Mouse (Mus musculus) G1E (cell line): Measurements from ENCODE around the gene Vwa3b. TPM values are rescaled to one million over a fixed set of nuclear protein-coding genes. Genes with fewer than 3 reads are reported as not detected.

Experiments used
- ATAC-seq: 2 replicates; pipeline ENCODE4 v1.8.0; 2016; ENCODE audit warnings: mild to moderate bottlenecking; ENCODE audit not compliant: insufficient number of reproducible peaks, poor library complexity, low FRiP score, severe bottlenecking; ENCODE audit errors: extremely low read depth
- DNase-seq: peaks from one replicate; pipeline ENCODE4 v3.0.0; 2012; ENCODE audit warnings: low spot score
- H3K27me3 ChIP-seq: 2 replicates; pipeline ENCODE4 v1.6.1; 2012; ENCODE audit warnings: mild to moderate bottlenecking, low read length, inconsistent platforms; ENCODE audit not compliant: insufficient read depth
- H3K36me3 ChIP-seq: replicated peaks from 2 replicates; pipeline ENCODE3; 2012; ENCODE audit warnings: mild to moderate bottlenecking, inconsistent platforms
- H3K4me1 ChIP-seq: 2 replicates; pipeline ENCODE4 v1.6.1; 2012; ENCODE audit warnings: low read depth, low read length, inconsistent platforms, mixed read lengths; ENCODE audit not compliant: insufficient read depth
- H3K4me3 ChIP-seq: 2 replicates; pipeline ENCODE4 v1.5.1; 2012; ENCODE audit warnings: low read depth, mild to moderate bottlenecking, inconsistent platforms, low read length, moderate library complexity, mixed read lengths
- H3K9me3 ChIP-seq: replicated peaks from 2 replicates; pipeline ENCODE4 v1.6.1; 2012; ENCODE audit warnings: inconsistent platforms
- CTCF ChIP-seq: IDR thresholded peaks from 2 replicates; pipeline ENCODE4 v1.5.1; 2012; ENCODE audit warnings: low read depth, low read length, inconsistent platforms, mixed read lengths
- GATA1 ChIP-seq: IDR thresholded peaks from 2 replicates; pipeline ENCODE4 v1.6.1; 2012; ENCODE audit warnings: borderline replicate concordance, low read length, inconsistent platforms, mixed read lengths
- GATA2 ChIP-seq: IDR thresholded peaks from 2 replicates; pipeline ENCODE4 v1.6.1; 2012; ENCODE audit warnings: low read depth, low read length, inconsistent platforms, borderline replicate concordance
- POLR2AphosphoS5 ChIP-seq: IDR thresholded peaks from 2 replicates; pipeline ENCODE4 v1.6.1; 2012; ENCODE audit warnings: low read depth, low read length, inconsistent platforms; ENCODE audit not compliant: insufficient replicate concordance
- TAL1 ChIP-seq: conservative IDR thresholded peaks from 2 replicates; pipeline ENCODE4 v1.6.1; 2012; ENCODE audit warnings: low read depth, low read length, inconsistent platforms, mixed read lengths
- polyA plus RNA-seq: library from polyadenylated mRNA; stranded (reverse); fragments of >175 nt; gene quantifications from 2 replicates; pipeline ENCODE4 v1.2.3, GENCODE M21; 2012
- total RNA-seq, 2 experiments: library from RNA; stranded (forward) in 1 of 2; stranded (reverse) in 1 of 2; fragments of 200-1000 nt in 1 of 2; fragments of >200 nt in 1 of 2; fragmentation: Nextera tagmentation in 1 of 2; gene quantifications; 2 replicates each; pipeline ENCODE4 v1.2.3; 2014 to 2017

The Vwa3b gene
- total and polyA plus RNA-seq, 3 experiments: 0.49 TPM; not detected in 2

- Histone ChIP-seq H3K4me3 (no peak overlapping the region), H3K36me3 (no peaks in the 10 kb centered on the region), H3K4me1 (no peaks in the 10 kb centered on the region), H3K27me3 (peaks cover 19% of the 10 kb centered on the region), H3K9me3 (no peaks in the 10 kb centered on the region)
- DNase-seq: no peak
- TF ChIP-seq CTCF: no peak
- no peak for TF ChIP-seq GATA2
- no peak for TF ChIP-seq POLR2AphosphoS5
- no peak for TF ChIP-seq TAL1
- TF ChIP-seq GATA1: no peak
- ATAC-seq: no peak
Measured at GRCm38 (mm10) chr1:37124696-37125349, 98.4 kb downstream of the Vwa3b start.

GRCm38 (mm10) chr1:37130012-37130570 is 103.7 kb downstream of the Vwa3b start:
- no peak overlapping the region for H3K4me3 ChIP-seq
- H3K27me3 ChIP-seq: peaks cover 21% of the 10 kb centered on the region
- DNase-seq: no peak
- TF ChIP-seq POLR2AphosphoS5 (no peak), GATA1 (no peak), GATA2 (no peak), TAL1 (no peak), CTCF (no peak)
- H3K4me1 ChIP-seq: no peaks in the 10 kb centered on the region; the same call in 1 of the 2 replicates
- H3K36me3 ChIP-seq: no peaks in the 10 kb centered on the region
- no peak for ATAC-seq
- no peaks in the 10 kb centered on the region for H3K9me3 ChIP-seq

DNA sequence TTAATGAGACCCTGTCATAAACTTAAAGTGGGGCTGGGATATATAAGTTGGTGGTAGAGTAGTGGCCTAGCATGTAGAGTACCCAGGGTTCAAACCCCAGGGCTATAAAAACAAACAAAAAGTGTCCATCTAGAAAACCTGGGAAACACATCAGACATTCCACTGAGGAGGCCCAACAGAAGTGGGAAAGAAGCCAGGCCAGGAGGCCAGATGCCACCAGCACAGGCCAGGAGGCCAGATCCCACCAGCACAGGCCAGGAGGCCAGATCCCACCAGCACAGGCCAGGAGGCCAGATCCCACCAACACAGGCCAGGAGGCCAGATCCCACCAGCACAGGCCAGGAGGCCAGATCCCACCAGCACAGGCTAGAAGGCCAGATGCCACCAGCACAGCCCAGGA is 104.8 kb downstream of the Vwa3b start:
- H3K36me3 ChIP-seq: no peaks in the 10 kb centered on the region

DNA sequence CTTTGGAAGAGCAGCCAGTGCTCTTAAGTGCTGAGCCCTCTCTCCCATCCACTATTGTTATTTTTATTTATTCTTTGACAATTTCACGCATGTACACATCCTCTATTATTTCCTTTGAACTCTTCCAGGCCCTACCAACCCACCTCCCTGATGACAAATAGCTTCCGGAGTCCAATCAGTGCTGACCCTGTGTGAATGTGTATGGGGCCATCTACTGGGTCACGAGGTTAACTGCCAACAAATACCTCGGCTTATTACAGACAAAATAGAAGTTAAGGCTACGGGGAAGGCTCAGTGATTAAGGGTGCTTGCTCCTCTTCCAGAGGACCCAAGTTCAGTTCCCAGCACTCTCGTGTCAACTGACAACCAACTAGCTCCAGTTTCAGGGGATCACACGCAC is 106.0 kb downstream of the Vwa3b start:
- ATAC-seq (no peak), DNase-seq (no peak)
- Histone ChIP-seq H3K36me3 (no peaks in the 10 kb centered on the region), H3K9me3 (no peaks in the 10 kb centered on the region), H3K4me1 (no peaks in the 10 kb centered on the region; the same call in 1 of the 2 replicates), H3K4me3 (no peak overlapping the region), H3K27me3 (peaks cover 22% of the 10 kb centered on the region)
- TF ChIP-seq POLR2AphosphoS5 (no peak), GATA1 (no peak), CTCF (no peak)

More for the DNA sequence above, 104.8 kb downstream of the Vwa3b start:
- Histone ChIP-seq H3K4me1 (no peaks in the 10 kb centered on the region; the same call in 1 of the 2 replicates), H3K9me3 (no peaks in the 10 kb centered on the region), H3K4me3 (no peak overlapping the region), H3K27me3 (peaks cover 24% of the 10 kb centered on the region)
- DNase-seq (no peak), ATAC-seq (no peak)
- TF ChIP-seq CTCF (no peak), GATA2 (no peak), GATA1 (no peak), POLR2AphosphoS5 (no peak)

GRCm38 (mm10) chr1:37145966-37146365 is 119.6 kb downstream of the Vwa3b start:
- Histone ChIP-seq H3K4me3 (no peak overlapping the region), H3K27me3 (peaks cover 3% of the 10 kb centered on the region; the same call in 1 of the 2 replicates), H3K4me1 (no peaks in the 10 kb centered on the region), H3K9me3 (no peaks in the 10 kb centered on the region), H3K36me3 (no peaks in the 10 kb centered on the region)
- no peak for ATAC-seq
- TF ChIP-seq GATA2 (no peak), CTCF (no peak), GATA1 (no peak), POLR2AphosphoS5 (no peak), TAL1 (no peak)
- no peak for DNase-seq

GRCm38 (mm10) chr1:37149866-37150265 is 123.5 kb downstream of the Vwa3b start:
- Histone ChIP-seq H3K27me3 (no peaks in the 10 kb centered on the region; the same call in 1 of the 2 replicates), H3K4me3 (no peak overlapping the region), H3K4me1 (no peaks in the 10 kb centered on the region), H3K9me3 (no peaks in the 10 kb centered on the region), H3K36me3 (no peaks in the 10 kb centered on the region)
- DNase-seq (no peak), ATAC-seq (no peak)
- no peak for TF ChIP-seq GATA2

DNA sequence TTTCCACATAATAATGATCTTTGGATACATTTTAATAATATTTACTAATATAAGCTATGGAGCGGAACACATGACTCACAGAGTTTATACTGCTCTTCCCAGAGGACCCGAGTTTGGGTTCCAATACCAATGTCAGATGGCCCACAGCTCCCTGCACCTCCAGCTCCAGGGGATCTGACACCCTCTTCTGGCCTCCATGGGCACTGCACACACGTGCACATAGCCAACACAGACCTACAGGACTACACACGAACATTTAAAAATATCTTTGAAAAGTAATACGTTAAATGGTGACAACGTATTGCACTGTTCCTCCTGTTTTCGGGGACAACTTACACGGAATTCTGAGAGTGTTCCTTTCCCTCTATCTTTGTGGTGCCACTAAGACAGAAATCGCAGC is 125.5 kb downstream of the Vwa3b start:
- no peaks in the 10 kb centered on the region for H3K4me1 ChIP-seq
- DNase-seq (no peak), ATAC-seq (no peak)
- H3K27me3 ChIP-seq: no peaks in the 10 kb centered on the region; the same call in 1 of the 2 replicates
- H3K36me3 ChIP-seq: no peaks in the 10 kb centered on the region
- no peak overlapping the region for H3K4me3 ChIP-seq
- no peaks in the 10 kb centered on the region for H3K9me3 ChIP-seq
- no peak for TF ChIP-seq TAL1
- no peak for TF ChIP-seq POLR2AphosphoS5
- TF ChIP-seq GATA1: no peak
- TF ChIP-seq GATA2: no peak
- no peak for TF ChIP-seq CTCF
